Mouse (Mus musculus): ENCODE data around the gene Gm49361.

DNA sequence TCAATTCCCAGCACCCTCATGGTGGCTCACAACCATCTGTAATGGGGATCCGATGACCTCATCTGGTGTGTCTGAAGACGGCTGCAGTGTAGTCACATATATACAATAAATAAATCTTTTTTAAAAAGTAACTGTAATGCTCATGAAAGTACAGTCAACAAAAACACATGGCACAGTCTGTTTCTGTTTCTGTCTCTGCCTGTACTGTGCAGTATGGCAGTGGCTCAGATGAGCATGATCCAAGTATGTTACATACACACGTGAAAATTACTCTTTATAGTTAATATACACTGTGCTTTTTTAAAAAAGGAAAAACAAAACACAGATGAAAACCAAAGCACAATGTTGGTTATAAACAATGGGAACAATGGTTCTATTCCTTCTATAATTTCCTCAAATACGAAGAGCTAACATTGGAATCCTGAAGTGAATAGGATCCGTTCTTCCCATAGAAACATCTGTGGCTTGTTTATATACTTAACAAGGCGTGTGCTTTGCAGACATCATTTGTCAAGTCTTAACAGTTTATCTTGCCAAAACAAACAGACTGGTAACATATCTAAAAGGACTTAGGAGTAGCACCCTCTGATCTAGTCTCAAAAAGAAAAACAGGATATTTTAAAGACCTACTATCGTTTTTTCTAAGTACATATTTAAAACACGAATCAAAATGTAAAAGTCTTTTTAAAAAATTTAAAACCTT lies 139.1 kb downstream of the Gm49361 start:
- no peak for TF ChIP-seq CTCF (conservative IDR thresholded peaks at IDR 0.05; ENCODE audit: low read length)
- TF ChIP-seq NANOG (IDR thresholded peaks at IDR 0.05; ENCODE audit: borderline replicate concordance, low read length), result no peak
- no peak for TF ChIP-seq POU5F1 (IDR thresholded peaks at IDR 0.05; ENCODE audit: borderline replicate concordance, low read length)
